ENCODE assay signal across 17 mouse cellular contexts in the genomic region with DNA sequence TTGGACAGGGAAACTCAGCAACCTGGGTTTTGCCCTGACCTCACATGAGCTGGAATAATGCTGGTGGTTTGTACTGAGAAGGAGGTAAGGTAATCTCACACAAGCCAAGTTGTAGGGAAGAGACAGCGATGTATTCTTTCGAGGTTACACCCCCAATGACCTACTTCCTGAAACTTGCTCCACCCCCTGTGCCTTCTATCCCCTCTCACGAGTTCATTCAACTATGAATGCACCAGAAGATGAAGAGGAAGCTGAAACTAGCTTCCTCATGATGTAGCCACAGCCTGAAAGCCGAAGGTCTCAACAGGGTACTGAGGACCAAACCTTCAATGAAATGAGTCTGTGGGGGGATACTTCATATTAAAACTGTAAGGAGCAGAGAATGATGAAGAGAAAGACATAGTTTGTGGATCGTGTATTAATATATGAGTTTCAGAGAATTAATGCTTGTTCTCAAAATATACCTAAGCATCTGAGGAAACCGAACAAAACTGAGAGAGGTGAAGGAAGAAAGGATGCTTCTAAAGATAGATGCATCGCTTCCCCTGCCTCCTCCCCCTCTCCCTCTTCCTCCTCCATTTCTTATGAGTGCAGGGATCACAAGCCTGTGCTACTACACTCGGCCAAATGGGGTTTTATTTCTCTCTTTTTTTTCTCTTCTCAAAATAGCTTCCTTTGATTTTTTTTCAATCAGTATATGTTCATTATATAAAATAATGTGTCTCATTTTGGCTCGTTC.
A peak's percentile ranks its signal among the peaks of the same experiment; 100 is the strongest.
DNase-seq lines count a peak whose midpoint lies in the region; ATAC-seq and TF ChIP-seq lines count a peak whose summit lies in the region.
"Had no signal": no experiment of that assay in that cellular context is flagged by ENCODE, and none has a peak within 500 bp of the region (broad histone marks: within the 10 kb centered on the region; RNA-seq: fewer than 3 reads in every experiment).

No protein-coding gene starts in this region.

- no peak overlapping the region for H3K4me3 ChIP-seq in macrophage (ENCODE audit: inconsistent target)
- H3K4me3 ChIP-seq in midbrain, postnatal 0 days (ENCODE audit: low read depth, low read length), result no peak overlapping the region
- H3K4me3 ChIP-seq: embryonic facial prominence, embryonic 12.5 days; forebrain, embryonic 13.5 days; limb, embryonic 15.5 days; midbrain, embryonic 13.5 days; neural tube, embryonic 12.5 days; stomach, embryonic 15.5 days had no signal

- no peaks in the 10 kb centered on the region for H3K9me3 ChIP-seq in midbrain, postnatal 0 days (ENCODE audit: low read length)
- H3K9me3 ChIP-seq: embryonic facial prominence, embryonic 12.5 days; forebrain, embryonic 13.5 days; limb, embryonic 15.5 days; midbrain, embryonic 13.5 days; neural tube, embryonic 12.5 days; stomach, embryonic 15.5 days had no signal

- H3K27ac ChIP-seq in macrophage, result peak overlapping the region; percentile 53
- no peak overlapping the region for H3K27ac ChIP-seq in midbrain, postnatal 0 days (ENCODE audit: low read depth, low read length)
- H3K27ac ChIP-seq: embryonic facial prominence, embryonic 12.5 days; forebrain, embryonic 13.5 days; limb, embryonic 15.5 days; midbrain, embryonic 13.5 days; neural tube, embryonic 12.5 days; stomach, embryonic 15.5 days had no signal

- H3K4me1 ChIP-seq in midbrain, postnatal 0 days (ENCODE audit: insufficient read depth, low read length), result no peaks in the 10 kb centered on the region
- H3K4me1 ChIP-seq: embryonic facial prominence, embryonic 12.5 days; forebrain, embryonic 13.5 days; limb, embryonic 15.5 days; midbrain, embryonic 13.5 days; neural tube, embryonic 12.5 days; stomach, embryonic 15.5 days had no signal

- H3K4me2 ChIP-seq in midbrain, postnatal 0 days (ENCODE audit: low read depth, low read length, poor library complexity, severe bottlenecking), result no peak overlapping the region
- H3K4me2 ChIP-seq: embryonic facial prominence, embryonic 12.5 days; forebrain, embryonic 13.5 days; limb, embryonic 15.5 days; midbrain, embryonic 13.5 days; neural tube, embryonic 12.5 days; stomach, embryonic 15.5 days had no signal

- H3K27me3 ChIP-seq in midbrain, postnatal 0 days (ENCODE audit: insufficient read depth, low read length), result no peaks in the 10 kb centered on the region
- H3K27me3 ChIP-seq: forebrain, embryonic 13.5 days; limb, embryonic 15.5 days; midbrain, embryonic 13.5 days; neural tube, embryonic 12.5 days; stomach, embryonic 15.5 days had no signal

- H3K36me3 ChIP-seq in macrophage (ENCODE audit: inconsistent target), result no peaks in the 10 kb centered on the region
- no peaks in the 10 kb centered on the region for H3K36me3 ChIP-seq in midbrain, postnatal 0 days (ENCODE audit: insufficient read depth, low read length)
- H3K36me3 ChIP-seq: embryonic facial prominence, embryonic 12.5 days; limb, embryonic 15.5 days; midbrain, embryonic 13.5 days; neural tube, embryonic 12.5 days; stomach, embryonic 15.5 days had no signal

- no peak overlapping the region for H3K9ac ChIP-seq in midbrain, postnatal 0 days (replicated peaks; ENCODE audit: low read length, poor library complexity, severe bottlenecking)
- H3K9ac ChIP-seq: embryonic facial prominence, embryonic 12.5 days; forebrain, embryonic 13.5 days; limb, embryonic 15.5 days; midbrain, embryonic 13.5 days; neural tube, embryonic 12.5 days; stomach, embryonic 15.5 days had no signal

- no peaks in the 10 kb centered on the region for H3K79me2 ChIP-seq in macrophage (ENCODE audit: inconsistent target)

- no peak for TF ChIP-seq CTCF in midbrain, postnatal 0 days (IDR thresholded peaks at IDR 0.05)

- 15% methylated on average over 8 of the region's 9 CpGs for WGBS in macrophage (ENCODE audit: missing documents)
- WGBS in midbrain, postnatal 0 days, result 81% methylated on average over 9 of the region's 9 CpGs

- peak; percentile 84 for ATAC-seq in CD4-positive, CD25-positive, alpha-beta regulatory T cell, adult 4 months
- ATAC-seq in midbrain, postnatal 0 days (ENCODE audit: low FRiP score), result no peak
- ATAC-seq: forebrain, embryonic 13.5 days; hindbrain, embryonic 16.5 days; midbrain, embryonic 13.5 days had no signal

- DNase-seq in B cell, adult 2 months, result peak; percentile 41 to 54
- DNase-seq in thymus, postnatal 0 days (ENCODE audit: low spot score), result peak; percentile 77
- no peak for DNase-seq in lung, postnatal 10 days
- DNase-seq in right cerebral cortex, postnatal 4 days, result no peak
- DNase-seq in midbrain, postnatal 0 days (ENCODE audit: low spot score), result no peak
- DNase-seq: adrenal gland, adult 8-10 months; cerebellum, postnatal 36 days; lung, postnatal 14 days had no signal

Comparison
In these comparisons a context has a peak if more than half of its experiments do, and no peak if none do; other contexts are left out.
1. DNase-seq: peak in B cell, adult 2 months (2 of 2) and thymus, postnatal 0 days (single experiment); none in lung, postnatal 10 days (single experiment), right cerebral cortex, postnatal 4 days (single experiment) and midbrain, postnatal 0 days (single experiment).